Mouse (Mus musculus): ENCODE measurements around the gene Kcnc2. TPM values are rescaled to one million over a fixed set of nuclear protein-coding genes. Genes with fewer than 3 reads are reported as not detected.

Kcnc2 gene
- total RNA-seq, 2 experiments from 2014 or later = 90.6 to 91.3 TPM

GRCm38 (mm10) chr10:112400591-112401404 lies 129.9 kb downstream of the Kcnc2 start:
- H3K4me3 ChIP-seq = peak overlapping the region; percentile 22; the same call in 1 of the 2 replicates
- peak in 1 of 2 experiments; percentile 10 for DNase-seq (ENCODE audit: extremely low spot score in 1 of 2, low spot score in 2 of 2)
- TF ChIP-seq CTCF (IDR thresholded peaks at IDR 0.05) = no peak
- H3K27ac ChIP-seq = no peak overlapping the region
- intact Hi-C loops (cut with DNase I) = no loop called here

GRCm38 (mm10) chr10:112409525-112409924 lies 138.6 kb downstream of the Kcnc2 start:
- no peak for TF ChIP-seq CTCF (IDR thresholded peaks at IDR 0.05)
- intact Hi-C loops (cut with DNase I) = no loop called here
- no peak overlapping the region for H3K4me3 ChIP-seq
- no peak overlapping the region for H3K27ac ChIP-seq
- no peak for DNase-seq (ENCODE audit: extremely low spot score in 1 of 2, low spot score in 2 of 2)

- Histone ChIP-seq H3K27ac (no peak overlapping the region), H3K4me3 (no peak overlapping the region)
- no peak for DNase-seq (ENCODE audit: extremely low spot score in 1 of 2, low spot score in 2 of 2)
- intact Hi-C loops (cut with DNase I) = no loop called here
- TF ChIP-seq CTCF (IDR thresholded peaks at IDR 0.05) = no peak
Measured at GRCm38 (mm10) chr10:112423327-112423726, 152.4 kb downstream of the Kcnc2 start.

- intact Hi-C loops (cut with DNase I) = no loop called here
- TF ChIP-seq CTCF (IDR thresholded peaks at IDR 0.05) = no peak
- no peak overlapping the region for H3K4me3 ChIP-seq
- H3K27ac ChIP-seq = no peak overlapping the region
- no peak for DNase-seq (ENCODE audit: extremely low spot score in 1 of 2, low spot score in 2 of 2)
Measured at GRCm38 (mm10) chr10:112436950-112437349, 166.0 kb downstream of the Kcnc2 start.

GRCm38 (mm10) chr10:112444640-112445039 lies 173.7 kb downstream of the Kcnc2 start:
- intact Hi-C loops (cut with DNase I) = no loop called here
- Histone ChIP-seq H3K4me3 (no peak overlapping the region), H3K27ac (no peak overlapping the region)
- no peak for DNase-seq (ENCODE audit: extremely low spot score in 1 of 2, low spot score in 2 of 2)
- TF ChIP-seq CTCF (IDR thresholded peaks at IDR 0.05) = no peak

GRCm38 (mm10) chr10:112450910-112451309 lies 180.0 kb downstream of the Kcnc2 start:
- no peak; the same call in 1 of the 2 replicates for TF ChIP-seq CTCF (IDR thresholded peaks at IDR 0.05)
- intact Hi-C loops (cut with DNase I) = no loop called here
- Histone ChIP-seq H3K4me3 (no peak overlapping the region), H3K27ac (no peak overlapping the region)
- no peak for DNase-seq (ENCODE audit: extremely low spot score in 1 of 2, low spot score in 2 of 2)

GRCm38 (mm10) chr10:112468689-112469384 lies 197.9 kb downstream of the Kcnc2 start:
- intact Hi-C loops (cut with DNase I) = no loop called here
- H3K27ac ChIP-seq = peak overlapping the region; percentile 11; the same call in 1 of the 2 replicates
- peak in 1 of 2 experiments; percentile 32 for DNase-seq (ENCODE audit: extremely low spot score in 1 of 2, low spot score in 2 of 2)
- TF ChIP-seq CTCF (IDR thresholded peaks at IDR 0.05) = no peak
- no peak overlapping the region for H3K4me3 ChIP-seq

GRCm38 (mm10) chr10:112474122-112474810 lies 203.3 kb downstream of the Kcnc2 start:
- TF ChIP-seq CTCF (IDR thresholded peaks at IDR 0.05) = no peak
- intact Hi-C loops (cut with DNase I) = no loop called here
- Histone ChIP-seq H3K27ac (no peak overlapping the region), H3K4me3 (no peak overlapping the region)
- no peak for DNase-seq (ENCODE audit: extremely low spot score in 1 of 2, low spot score in 2 of 2)

- intact Hi-C loops (cut with DNase I) = loop anchor here (1.0 to 10.0 kb wide), 4 partner anchors 129 to 277 kb away; no protein-coding TSS in a partner anchor
- Histone ChIP-seq H3K27ac (peak overlapping the region; percentile 75), H3K4me3 (no peak overlapping the region)
- TF ChIP-seq CTCF (IDR thresholded peaks at IDR 0.05) = no peak
- DNase-seq (ENCODE audit: extremely low spot score in 1 of 2, low spot score in 2 of 2) = peak; percentile 42 to 47
Measured at GRCm38 (mm10) chr10:112481461-112481860, 210.5 kb downstream of the Kcnc2 start.

- no peak; the same call in 1 of the 2 replicates for TF ChIP-seq CTCF (IDR thresholded peaks at IDR 0.05)
- H3K4me3 ChIP-seq = no peak overlapping the region
- intact Hi-C loops (cut with DNase I) = loop anchor here (1.0 to 10.0 kb wide), 4 partner anchors 130 to 277 kb away; no protein-coding TSS in a partner anchor
- H3K27ac ChIP-seq = peak overlapping the region; percentile 75
- DNase-seq (ENCODE audit: extremely low spot score in 1 of 2, low spot score in 2 of 2) = no peak
Measured at GRCm38 (mm10) chr10:112481921-112482607, 211.1 kb downstream of the Kcnc2 start.

Data from left cerebral cortex, adult 2 months (tissue).